Mouse (Mus musculus) mouse trophoblast stem cell (cell line): ENCODE results near the gene Dse.
"Not testable (repeated sequence)": the region's sequence is repeated elsewhere in the genome, so short reads cannot be mapped to it uniquely, and the experiment has no call there.

Experiments used
- in situ Hi-C, 2 experiments: fragments of 300-500 bp; cut with MseI, MboI; formaldehyde crosslinking; loops; 2 replicates in 1 of 2; 3 replicates in 1 of 2; pipeline ENCODE4 v1.15.1; 2025

The Dse gene

DNA sequence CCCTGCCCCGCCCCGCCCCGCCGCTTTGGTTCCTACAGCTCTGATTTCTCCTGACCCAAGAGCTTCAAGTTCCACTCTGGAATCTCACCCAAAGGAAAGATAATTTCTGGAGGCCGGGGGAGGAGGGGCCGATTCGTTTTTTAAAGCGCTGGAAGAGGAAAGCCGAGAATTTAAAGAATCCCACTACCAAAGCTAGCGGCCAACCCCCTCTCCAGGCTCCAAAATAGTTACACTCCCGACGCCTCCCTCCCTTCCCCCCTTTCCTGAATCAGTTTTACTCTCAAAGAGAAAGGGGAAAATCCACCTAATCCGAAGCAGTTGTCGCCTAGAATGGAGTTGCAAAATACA, at the start of gene Dse:
Gene Dse, minus strand, starts transcription at position 213 of the 348 bp plus-strand sequence.
- in situ Hi-C loops = no loop called here

DNA sequence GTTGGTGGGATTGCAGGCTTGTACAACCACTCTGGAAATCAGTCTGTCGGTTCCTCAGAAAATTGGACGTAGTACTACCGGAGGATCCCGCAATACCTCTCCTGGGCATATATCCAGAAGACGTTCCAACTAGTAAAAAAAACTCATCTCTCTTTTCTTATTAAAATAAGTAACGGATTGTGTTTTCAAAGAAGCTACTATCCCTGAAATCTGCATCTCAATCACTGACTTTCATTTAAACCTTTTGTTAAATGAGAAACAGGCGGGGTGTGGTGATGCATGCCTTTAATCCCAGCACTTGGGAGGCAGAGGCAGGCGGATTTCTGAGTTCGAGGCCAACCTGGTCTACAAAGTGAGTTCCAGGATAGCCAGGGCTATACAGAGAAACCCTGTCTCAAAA, 45.3 kb upstream of the Dse start:
- in situ Hi-C loops = not testable (repeated sequence)

GRCm38 (mm10) chr10:34249594-34249993, 42.1 kb upstream of the Dse start:
- in situ Hi-C loops = loop anchor here in 1 of 2 experiments (25.0 kb wide), 1 partner anchor 212 kb away; the partner anchor contains the start of genes Calhm4 and Trappc3l

DNA sequence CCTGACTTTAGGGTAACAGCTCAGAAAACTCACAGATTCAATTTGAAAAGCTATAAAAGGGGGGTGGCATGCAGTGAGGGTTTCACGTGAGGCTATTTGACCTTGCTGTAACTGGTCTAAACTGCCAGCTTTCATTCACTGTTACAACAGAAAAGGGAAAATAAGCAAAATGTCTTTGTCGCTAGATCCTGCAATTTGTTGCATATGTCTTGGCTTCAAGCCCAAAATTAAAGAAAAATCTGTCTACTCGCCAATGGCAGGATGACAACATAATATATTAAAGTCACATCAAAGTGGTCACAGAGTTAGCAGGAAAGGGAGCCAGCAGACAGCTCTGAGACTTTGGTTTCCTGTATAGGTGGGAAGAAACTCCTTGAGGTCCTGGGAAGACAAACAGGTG, 40.2 kb upstream of the Dse start:
- in situ Hi-C loops = loop anchor here in 1 of 2 experiments (25.0 kb wide), 1 partner anchor 210 kb away; the partner anchor contains the start of genes Calhm4 and Trappc3l

GRCm38 (mm10) chr10:34246106-34246505, 38.6 kb upstream of the Dse start:
- in situ Hi-C loops = loop anchor here in 1 of 2 experiments (25.0 kb wide), 1 partner anchor 209 kb away; the partner anchor contains the start of genes Calhm4 and Trappc3l

- in situ Hi-C loops = loop anchor here in 1 of 2 experiments (25.0 kb wide), 1 partner anchor 207 kb away; the partner anchor contains the start of genes Calhm4 and Trappc3l
Measured at GRCm38 (mm10) chr10:34244745-34245144, 37.2 kb upstream of the Dse start.

GRCm38 (mm10) chr10:34238536-34238935, 31.0 kb upstream of the Dse start:
- in situ Hi-C loops = loop anchor here in 1 of 2 experiments (25.0 kb wide), 1 partner anchor 201 kb away; the partner anchor contains the start of genes Calhm4 and Trappc3l

GRCm38 (mm10) chr10:34236569-34236968, 29.1 kb upstream of the Dse start:
- in situ Hi-C loops = loop anchor here in 1 of 2 experiments (25.0 kb wide), 1 partner anchor 199 kb away; the partner anchor contains the start of genes Calhm4 and Trappc3l

DNA sequence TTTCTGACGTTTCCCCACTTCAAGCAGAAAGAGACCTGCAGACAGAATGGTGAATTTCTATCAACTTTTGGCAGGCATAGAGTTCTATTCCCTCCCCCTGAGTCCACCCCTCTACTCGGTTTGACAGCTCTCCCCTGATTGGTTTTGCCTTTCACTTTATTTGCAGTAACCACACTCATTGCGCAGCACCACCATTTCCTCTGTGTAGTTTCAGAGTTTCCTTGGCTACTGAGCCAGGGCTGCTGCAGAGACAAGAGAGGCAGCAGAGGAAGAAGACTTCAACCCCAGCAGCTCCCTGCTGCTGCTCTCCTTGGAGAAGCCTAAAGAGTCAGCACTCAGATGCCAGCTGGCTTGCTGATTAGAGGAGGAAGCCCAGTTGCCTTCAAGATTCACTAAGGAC, 27.9 kb upstream of the Dse start:
- in situ Hi-C loops = loop anchor here in 1 of 2 experiments (25.0 kb wide), 1 partner anchor 198 kb away; the partner anchor contains the start of genes Calhm4 and Trappc3l

DNA sequence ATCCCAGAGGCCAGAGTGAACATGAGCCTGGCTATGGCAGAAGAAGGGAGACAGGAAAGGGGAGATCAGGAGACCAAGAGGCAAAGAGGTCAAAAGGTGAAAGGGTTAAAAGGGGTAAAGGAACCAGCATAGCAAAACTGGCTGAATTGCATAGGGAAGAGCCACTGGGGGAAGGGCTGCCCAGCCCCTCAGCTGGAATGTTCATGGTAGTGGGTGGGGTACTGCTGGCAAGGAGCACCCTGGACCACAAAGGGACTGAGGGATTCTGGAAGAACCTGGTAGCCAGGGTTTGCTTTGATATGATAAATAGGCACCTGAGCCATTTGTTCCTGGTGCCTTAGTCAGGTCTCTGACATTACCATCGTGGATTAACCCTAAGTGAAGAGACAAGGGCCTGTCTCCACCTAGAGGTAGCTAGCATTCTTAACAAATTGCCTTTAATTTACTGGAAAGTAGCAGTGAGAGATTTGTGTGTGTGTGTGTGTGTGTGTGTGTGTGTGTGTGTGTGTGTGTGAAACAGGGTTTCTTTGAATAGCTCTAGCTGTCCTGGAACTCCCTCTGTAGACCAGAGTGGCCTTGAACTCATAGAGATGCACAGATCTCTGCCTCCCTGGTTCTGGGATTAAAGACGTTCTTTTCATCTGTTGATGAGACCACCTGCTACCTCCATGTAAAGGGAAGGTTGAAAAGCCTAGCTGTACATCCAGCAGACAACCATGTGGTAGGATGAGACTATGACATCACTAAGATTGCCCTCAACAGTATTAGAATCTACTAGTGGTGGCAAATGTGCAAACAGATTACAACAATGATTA, 26.6 kb upstream of the Dse start:
- in situ Hi-C loops = loop anchor here in 1 of 2 experiments (25.0 kb wide), 1 partner anchor 197 kb away; the partner anchor contains the start of genes Calhm4 and Trappc3l

GRCm38 (mm10) chr10:34233418-34233817, 25.9 kb upstream of the Dse start:
- in situ Hi-C loops = loop anchor here in 1 of 2 experiments (25.0 kb wide), 1 partner anchor 196 kb away; the partner anchor contains the start of genes Calhm4 and Trappc3l

DNA sequence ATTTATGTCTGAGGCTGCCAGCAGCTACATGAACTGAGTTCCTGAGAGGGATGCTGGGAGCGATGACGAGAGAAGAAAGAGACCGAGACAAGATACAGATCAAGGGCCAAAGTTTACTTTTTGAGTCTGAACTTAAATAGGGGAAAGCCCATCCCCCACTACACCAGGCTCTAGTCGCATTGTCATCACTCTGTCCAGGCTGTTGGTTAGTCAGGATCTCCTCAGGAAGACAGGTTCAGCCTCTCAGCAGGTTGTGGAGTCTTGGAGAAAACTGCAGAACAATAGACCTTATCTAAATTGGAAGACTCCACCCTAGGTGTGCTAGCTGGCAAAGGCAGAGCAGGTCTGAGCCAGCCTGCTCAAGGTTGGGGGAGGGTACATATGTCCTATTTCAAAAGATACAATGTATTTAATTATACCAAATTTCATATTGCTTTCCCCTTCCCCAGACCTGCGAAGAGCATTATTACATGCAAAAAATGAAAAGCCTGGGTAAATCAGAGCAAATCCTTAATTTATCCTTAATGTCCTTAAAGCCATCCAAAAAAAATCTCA, 22.7 kb upstream of the Dse start:
- in situ Hi-C loops = loop anchor here in 1 of 2 experiments (25.0 kb wide), 1 partner anchor 193 kb away; the partner anchor contains the start of genes Calhm4 and Trappc3l

- in situ Hi-C loops = loop anchor here in 1 of 2 experiments (25.0 kb wide), 1 partner anchor 192 kb away; the partner anchor contains the start of genes Calhm4 and Trappc3l
Measured at GRCm38 (mm10) chr10:34229491-34229890, 22.0 kb upstream of the Dse start.

GRCm38 (mm10) chr10:34223660-34224059, 16.1 kb upstream of the Dse start:
- in situ Hi-C loops = no loop called here

GRCm38 (mm10) chr10:34221909-34222620, 14.6 kb upstream of the Dse start:
- in situ Hi-C loops = no loop called here

- in situ Hi-C loops = no loop called here
Measured at GRCm38 (mm10) chr10:34218191-34218590, 10.7 kb upstream of the Dse start.

- in situ Hi-C loops = no loop called here
Measured at GRCm38 (mm10) chr10:34215667-34216066, 8.2 kb upstream of the Dse start.

DNA sequence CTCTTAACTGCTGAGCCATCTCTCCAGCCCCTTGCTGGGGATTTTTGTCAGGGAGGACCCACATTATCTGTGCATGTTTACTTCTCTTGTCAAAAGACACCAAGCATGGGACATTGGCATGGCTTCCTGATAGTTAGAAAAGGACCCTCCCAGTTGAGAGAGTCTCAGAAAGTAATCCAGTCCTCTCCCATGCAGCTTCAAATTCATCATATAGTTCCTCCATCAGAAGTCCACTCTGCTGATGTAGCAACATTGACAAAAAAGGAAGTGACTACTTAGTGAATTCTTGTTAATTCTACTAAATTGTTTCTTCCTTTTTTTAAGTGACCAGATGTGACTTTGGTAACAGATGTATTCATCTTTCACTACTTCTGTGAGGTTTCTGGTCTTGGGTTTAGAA, 2.4 kb upstream of the Dse start:
- in situ Hi-C loops = no loop called here

DNA sequence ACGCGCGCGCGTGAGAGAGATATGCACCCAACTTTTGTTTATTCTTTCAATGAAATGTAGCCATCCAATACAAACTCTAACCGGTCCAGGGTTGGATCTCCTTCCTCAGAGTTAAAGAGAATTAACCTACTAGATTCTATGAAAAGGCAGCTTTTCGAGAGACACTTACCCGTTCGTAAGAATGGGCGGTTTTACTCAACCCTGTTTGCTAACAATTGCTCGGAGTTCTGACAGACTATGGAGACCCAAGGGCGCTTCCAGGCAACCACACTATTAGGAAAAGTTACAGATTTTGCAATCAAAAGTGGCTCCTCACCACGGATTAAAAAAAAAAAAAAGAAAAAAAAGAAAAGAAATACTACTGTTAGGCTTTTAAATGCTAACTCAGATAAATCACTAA, 516 bp upstream of the Dse start:
- in situ Hi-C loops = no loop called here

GRCm38 (mm10) chr10:34206783-34207502, 572 bp downstream of the Dse start:
- in situ Hi-C loops = no loop called here

GRCm38 (mm10) chr10:34206436-34206782, 1.1 kb downstream of the Dse start:
- in situ Hi-C loops = no loop called here
